Mouse (Mus musculus): ENCODE measurements around the gene Runx2.

The Runx2 gene

DNA sequence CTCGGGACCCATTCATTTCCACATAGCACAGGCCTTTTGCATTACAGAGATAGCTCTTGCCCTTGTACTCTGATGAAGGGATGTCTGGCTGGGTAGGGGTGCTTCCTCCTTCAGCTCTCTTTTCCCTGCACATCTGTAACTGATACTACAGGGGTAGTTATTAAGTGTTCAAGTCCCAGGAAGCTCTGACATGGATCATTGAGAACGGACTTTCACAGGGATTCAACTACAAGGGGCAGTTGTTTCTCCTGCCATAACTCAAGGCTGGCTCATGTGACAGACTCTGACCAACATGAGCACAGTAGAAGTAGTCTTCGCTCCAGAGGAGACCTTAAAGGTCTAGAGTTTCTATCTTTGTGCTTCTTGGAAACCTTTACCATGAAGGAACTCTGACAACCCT, 226.1 kb downstream of the Runx2 start:
- no peak for DNase-seq (ENCODE audit: low spot score)

DNA sequence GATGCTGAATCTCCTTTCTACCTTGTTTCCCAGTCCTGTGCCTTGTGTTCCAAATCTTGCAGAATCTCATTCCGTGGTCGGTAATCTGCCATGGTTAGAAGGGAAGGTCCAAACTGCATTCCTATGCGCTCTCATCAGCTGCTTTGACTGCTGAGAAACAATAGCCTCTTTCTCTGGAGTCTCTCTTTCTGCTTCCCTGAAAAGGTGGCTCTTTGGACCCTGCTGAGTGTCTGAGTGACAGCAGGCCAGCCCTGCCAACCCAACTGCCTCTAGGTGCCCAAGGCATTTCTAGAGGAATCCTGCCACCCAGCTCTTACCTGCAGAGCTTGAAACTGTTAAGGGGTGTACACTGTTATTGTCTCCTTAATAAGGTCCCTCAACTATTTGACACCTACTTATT, 226.6 kb downstream of the Runx2 start:
- DNase-seq (ENCODE audit: low spot score) = no peak

DNA sequence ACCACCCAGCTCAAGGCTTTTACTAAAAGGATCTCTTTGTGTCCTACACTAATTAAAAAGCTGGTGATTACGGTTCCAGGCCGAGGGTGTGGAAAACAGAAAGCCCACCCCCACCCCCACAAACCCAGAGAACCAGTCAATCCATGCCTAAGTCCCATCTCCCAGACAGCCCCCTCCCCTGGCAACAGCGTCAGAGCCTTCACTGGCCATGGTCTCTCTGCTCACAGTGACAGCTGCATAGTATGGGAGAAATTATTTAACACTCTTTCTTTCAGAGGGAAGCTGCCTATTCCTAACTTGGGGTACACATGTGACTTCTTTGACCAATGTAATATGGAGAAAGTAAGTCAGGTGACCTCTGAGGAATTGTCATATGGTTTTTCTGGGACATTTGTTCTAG, 228.4 kb downstream of the Runx2 start:
- DNase-seq (ENCODE audit: low spot score) = no peak

DNA sequence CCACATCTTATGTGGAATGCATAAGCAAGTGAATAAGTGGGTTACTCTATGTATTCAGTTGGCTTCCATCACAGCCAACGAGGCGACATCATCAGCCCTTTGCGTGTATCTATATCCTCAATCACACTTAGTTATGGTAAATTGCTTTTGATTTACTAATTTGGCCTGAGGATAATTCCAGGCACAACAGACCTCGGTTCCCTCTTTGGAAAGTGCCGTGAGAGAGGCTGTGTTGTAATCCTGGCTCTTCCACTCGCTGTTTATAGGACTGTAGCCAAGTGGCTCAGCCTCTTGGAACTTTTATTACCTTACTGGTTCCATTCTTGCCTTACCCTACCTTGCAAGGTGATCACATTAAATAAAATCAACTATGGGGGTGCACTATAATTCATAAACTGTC, 229.8 kb downstream of the Runx2 start:
- DNase-seq (ENCODE audit: low spot score) = peak; percentile 62

DNA sequence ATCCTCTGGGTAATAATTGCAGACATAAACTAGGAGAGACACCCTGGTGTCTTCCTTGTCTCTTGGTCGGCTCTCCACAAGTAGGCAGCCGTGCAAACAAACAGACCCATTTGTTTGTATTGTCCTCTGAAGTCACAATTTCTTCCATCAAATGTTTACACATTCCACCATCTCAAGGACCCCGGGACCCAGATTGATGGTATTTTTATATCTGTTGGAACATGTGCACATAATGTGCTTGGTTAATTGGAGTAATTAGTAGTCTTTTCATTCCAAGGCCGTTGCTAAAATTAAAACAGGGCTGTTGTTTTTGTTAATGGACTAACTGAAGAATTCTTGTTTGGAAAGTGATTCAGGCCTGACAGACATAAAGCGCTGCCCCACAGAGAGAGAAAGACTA, 236.8 kb downstream of the Runx2 start:
- no peak for DNase-seq (ENCODE audit: low spot score)

DNA sequence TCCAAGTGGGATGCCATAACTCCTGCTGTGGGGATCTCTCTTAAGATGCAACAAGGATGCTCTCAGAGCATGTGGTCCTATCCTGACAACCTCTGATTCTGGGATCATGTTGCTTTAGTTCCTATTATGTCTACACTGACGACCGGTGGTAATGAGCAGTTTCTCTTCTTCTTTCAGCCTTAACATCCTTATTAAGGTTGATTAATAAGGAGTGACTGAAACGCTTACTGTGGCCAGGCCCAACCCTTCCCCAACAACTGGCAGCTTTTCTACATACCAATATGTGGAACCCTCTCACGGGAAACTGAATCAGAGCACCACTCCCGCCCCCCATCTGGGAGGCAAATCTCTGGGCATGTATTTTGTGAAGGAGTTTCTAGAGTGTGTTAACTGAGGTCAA, 243.7 kb downstream of the Runx2 start:
- no peak for DNase-seq (ENCODE audit: low spot score)

DNA sequence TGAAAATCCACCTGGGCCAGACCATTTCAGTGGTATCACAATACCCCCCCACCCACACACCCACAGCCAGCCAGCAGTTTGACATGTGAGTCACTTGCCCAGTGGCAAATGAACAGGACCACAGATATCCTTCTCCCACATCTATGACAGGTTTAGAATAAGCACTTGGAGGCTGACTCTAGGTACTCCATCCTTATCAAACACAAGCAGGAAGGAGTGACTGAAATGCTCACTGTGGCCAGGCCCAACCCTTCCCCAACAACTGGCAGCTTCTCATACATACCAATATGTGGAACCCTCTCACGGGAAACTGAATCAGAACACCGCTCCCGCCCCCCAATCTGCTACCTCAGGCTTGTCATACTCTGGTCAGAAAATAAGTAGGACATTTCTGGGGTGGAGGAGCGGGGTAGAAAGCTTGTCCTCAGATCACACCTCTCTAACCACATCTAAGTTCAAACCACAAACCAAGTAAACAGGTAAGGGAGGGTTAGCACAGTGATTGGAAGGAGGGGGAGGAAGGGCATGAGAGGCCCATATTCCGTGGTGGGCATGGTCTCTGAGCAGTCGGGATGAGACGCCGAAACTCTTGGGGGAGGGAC, 245.5 kb downstream of the Runx2 start:
- DNase-seq (ENCODE audit: low spot score) = no peak

DNA sequence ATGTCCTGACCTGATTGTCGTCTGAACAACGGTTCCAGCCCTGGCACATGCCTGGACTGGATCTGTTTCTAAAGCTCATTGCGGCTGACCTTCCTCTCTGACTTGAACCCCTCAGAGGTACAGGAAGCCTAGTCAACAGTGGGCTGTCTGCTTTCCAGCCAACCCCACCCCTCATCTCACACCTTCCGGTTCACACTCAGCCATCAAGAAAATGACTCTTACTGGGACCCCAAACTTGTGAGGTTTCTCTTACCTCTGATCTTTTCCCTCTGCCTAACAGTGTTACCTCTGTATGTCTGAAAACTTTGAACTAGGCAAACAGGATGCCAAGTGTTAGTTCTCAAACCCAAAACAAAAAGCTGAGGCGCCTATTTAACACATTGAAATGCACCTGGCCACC, 247.6 kb downstream of the Runx2 start:
- DNase-seq (ENCODE audit: low spot score) = no peak

DNA sequence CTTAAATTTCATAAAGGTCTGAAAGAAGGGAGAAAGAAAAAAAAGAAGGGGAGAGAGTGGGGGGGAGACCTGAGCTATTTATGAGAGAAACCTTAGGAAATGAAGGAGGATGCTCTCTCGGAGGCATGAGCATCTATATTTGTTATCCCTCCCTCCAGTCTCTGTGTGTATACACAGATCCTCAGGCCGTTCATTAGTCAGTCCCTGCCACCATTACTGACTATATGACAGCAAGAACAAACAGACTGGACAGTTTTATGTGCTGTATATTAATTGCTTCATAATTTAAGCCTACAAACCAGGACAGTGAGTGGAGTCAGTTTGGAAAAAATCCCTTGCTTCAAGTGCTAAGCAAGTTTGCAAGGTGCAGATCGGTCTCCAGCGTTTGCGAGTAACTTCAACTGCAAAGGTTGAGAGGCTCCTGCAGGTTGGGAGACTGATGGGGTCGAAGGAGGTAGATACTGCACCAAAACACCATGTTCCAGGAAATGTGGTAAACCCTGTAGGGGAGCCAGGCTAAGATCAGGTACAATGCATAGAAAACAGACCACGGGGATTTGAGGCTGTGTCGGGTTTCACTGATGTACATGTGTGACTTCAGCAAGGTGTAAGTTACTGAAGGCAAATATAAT, 248.6 kb downstream of the Runx2 start:
- DNase-seq (ENCODE audit: low spot score) = no peak

DNA sequence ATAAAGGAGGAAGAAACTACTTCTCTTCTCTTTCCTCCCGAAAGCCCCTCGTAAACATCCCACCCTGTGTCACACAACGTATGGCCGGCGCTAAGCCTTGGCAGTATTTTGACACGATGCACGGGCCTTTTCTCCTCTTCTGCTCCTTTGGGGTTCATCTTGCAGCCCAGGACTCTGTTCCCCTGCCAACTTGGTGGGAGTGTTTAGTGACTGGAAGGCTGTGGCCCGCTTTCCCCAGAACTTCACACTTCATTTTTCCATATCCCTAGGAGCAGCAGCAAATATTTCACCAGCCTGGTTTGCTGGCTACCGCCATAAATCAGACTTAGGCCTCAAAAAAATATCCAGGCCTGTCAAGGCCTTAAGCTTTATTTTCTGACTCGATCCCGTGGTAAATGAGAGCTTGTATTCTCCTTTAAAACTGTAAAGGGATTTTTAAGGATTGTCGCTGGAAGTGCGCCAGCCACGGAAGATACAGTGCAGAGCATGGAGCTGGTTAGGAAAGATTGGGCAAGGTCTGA, 249.2 kb downstream of the Runx2 start:
- peak; percentile 25 for DNase-seq (ENCODE audit: low spot score)

DNA sequence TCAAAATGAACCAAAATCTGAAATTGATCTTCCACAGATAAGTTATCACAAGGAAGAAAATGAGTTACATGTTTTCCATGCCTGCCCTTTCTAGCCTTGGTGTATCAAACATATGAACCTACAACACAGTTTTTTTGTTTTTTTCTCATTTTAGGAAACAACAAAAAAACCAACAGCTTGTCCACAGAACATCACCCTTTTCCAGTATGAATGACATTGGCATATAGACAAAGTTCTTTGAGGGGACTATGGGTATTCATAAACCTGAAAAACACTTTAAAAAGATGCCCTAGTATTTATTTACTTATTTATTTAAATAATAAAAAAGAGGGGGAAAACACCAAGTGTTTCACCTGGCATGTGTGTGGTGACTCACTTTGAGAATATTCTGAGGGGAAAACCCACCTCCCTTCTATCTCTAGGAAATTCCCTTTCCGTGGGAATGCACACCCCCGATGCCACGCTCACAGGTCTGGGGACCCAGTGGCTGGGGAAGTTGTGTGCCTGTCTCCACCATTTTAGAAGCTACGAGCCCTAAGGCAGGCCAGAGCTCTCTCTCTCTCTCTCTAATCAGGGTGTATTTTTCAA, 249.9 kb downstream of the Runx2 start:
- DNase-seq (ENCODE audit: low spot score) = no peak

DNA sequence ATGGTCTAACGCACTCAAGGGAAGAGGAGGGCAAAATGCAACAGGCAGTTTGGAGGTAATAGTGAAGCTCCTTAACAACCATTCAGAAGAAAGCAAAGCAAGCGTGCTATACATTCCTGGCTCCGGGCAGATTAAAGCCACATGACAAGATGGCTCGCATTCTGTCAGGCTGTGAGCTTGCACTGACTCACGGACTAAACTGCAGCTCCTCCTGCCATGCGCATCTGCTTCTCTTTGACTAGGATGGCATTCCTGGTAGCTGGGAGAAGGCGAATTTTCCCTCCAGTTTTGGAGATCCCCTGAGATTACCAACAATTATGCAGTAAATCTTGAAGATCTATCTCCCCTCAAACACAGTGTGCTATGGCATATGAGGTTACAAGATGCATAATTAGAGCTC, 254.6 kb downstream of the Runx2 start:
- no peak for DNase-seq (ENCODE audit: low spot score)

DNA sequence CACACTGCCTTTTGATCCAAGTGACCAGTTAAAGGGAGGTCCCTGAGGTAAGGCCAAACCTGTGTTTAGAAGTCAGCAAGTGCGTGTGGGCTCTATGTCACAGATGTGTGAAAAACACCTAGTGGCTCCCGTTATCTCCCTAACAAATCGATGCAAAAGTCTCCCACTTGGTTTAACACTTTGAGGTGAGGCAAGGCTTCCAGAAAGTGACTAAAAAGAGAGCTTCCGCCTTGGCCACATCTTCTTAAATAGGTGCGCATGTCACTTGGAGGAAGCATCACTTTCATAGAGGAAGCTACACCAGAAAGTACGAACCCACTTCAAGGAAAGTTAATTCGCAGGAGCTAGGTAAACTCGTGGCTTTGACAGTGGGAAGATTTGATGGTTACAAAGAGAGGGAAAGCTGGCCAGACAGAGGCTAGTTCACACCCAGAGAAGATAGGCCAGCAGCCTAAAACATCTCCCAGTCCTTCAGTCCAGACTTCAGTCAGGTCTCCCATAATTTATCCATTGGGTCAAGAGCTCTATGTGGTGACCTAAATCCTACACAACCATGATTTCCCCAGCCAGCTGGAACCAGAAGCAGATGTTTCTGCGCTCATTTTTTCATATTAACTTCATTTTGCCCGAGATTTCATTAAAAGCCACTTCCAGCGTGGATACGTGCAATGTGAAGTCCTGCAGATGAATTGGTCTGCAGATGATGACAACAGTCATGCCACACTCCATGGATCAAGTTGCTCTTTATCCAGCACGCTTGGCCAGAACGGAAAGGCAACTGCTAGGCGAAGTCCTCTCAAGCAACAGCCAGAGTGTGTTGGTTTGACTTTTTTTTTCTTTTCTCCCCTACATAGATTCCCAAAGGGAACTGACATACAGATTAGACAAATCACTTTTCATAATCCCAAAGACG, 257.1 kb downstream of the Runx2 start:
- no peak for DNase-seq (ENCODE audit: low spot score)

DNA sequence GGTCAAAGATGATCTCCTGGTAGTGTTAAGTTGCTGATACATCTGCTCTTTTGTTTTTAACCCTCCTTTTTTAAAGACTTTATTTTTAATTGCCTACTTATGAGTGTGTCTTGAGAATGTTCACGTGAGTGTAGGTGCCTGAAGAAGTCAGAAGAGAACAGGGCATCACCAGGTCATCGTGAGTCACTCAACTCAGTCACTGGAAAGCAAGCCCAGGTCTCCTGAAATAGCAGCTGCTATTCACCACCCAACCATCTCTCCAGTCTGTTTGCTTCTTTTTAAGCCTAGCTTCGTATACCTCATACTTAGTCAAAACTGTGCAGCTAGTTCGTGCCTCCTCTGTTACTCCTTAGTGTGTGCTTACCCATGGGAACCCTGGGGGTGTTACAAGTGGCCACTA, 259.7 kb downstream of the Runx2 start:
- DNase-seq (ENCODE audit: low spot score) = no peak

DNA sequence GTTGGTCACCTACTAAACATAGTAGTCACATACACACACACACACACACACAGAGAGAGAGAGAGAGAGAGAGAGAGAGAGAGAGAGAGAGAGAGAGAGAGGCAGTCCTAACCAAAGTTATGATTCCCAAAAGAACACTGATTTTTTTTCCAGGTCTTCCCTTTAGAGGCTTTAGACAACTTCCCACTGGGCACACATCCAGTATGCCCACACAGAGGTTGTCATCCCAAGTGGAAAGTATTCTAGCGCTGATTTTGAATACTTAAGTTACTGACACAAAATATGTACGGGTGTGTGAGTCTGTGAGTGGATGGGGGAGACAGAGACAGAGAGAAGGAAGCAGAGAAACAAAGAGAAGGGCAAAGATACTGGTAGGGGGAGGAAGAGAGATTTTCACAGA, 265.0 kb downstream of the Runx2 start:
- no peak for DNase-seq (ENCODE audit: low spot score)

DNA sequence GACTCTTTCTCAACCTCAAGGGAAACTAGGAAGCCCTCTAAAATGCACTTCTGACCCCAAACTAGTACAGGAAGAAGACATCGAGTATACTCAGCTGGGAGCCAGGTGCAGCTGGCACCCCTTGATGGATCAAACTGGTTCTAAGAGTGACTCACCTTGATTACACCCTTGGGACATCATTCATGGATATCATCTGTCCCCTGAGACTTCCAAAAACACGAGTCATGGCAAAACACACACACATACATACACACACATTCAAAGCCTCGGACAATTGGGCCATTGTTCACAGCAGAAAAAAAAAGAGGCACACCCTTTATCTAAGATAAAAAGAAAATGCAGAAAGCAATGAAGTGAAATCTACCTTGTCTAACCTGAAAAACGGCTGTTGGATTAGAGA, 266.7 kb downstream of the Runx2 start:
- DNase-seq (ENCODE audit: low spot score) = no peak

DNA sequence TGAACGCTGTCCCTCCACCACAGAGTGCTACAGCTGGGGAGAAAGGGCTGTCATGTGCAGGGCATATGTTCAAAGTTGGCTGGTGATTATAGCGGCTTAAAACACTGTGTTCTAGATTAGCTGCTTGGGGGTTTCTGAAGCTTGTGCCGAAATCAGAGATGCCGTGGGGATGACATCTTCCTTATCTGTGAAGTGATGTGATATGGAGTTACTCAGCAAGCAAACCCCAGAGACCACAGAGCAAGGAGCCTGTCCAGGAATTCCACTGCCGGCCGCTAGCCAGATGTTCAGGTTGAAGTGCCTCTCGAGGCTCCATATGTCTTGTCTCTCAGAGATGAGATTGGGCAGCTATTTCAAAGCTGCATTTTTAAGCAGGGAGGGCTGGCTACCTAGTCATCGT, 267.8 kb downstream of the Runx2 start:
- no peak for DNase-seq (ENCODE audit: low spot score)

DNA sequence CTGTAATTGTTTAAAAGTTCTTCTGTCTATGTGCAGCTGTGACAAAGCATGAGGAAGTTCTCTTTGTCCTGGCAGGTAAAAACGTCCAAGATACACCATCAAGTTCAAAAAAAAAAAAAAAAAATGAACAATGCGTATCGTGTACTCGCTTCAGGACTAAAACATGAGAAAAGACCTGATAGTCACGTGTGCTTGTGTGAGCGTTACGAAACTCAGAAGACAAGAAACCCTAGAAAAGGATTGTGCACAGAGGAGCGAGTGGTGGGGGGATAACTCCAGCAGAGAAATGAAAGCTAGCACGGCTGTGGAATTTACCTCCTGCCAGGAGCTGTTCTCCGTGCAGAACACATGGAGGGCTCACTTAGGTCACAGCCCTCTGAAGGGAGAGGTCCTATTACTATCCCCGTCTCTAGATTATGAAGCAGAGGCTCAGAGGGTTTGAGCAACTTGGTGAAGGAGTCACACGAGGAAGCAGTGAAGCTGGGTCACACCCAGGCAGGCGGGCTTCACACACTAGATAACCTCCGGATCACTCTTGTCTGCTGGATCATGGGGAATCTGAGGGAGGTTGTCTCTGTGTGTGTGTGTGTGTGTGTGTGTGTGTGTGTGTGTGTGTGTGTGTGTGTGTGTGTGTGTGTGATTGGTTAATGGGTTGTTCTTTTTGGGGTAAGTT, 269.3 kb downstream of the Runx2 start:
- no peak for DNase-seq (ENCODE audit: low spot score)

DNA sequence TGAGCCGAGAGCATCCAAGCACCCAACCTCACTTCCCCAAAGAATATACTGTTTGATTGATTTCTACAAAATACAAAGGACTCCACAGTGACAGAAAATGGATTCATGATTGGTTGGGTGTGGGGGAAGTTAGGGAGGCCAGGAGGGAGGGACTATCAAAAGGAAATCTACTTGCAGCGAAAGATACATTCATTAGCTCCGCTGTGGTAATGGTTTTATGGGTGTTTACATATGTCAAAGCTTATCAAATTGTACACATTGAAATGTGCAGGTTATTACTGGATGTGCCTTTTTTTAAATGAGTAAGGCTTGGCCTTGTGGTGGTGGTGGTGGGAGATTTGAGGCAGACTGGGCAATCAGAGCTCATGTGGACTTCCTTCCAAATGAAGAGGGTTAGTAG, 271.9 kb downstream of the Runx2 start:
- DNase-seq (ENCODE audit: low spot score) = no peak

DNA sequence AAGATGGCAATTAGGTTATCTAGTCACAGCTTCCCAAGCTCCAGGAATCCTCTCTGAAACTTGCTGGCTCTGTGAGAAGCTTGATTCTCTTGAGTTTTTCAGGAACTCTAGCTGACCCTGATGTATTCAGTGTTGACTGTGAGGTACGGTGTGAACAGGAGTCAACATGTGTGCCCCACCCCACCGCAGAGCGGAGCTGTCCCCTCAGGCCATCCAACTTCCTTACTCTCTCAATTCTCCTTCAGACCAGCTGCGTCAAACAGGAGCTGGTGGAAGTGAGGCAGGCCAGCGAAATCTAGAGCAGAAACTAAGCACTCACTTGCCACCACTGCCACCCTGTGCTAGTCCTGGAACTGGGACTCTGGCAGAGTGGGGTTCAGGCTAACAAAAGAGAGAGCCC, 273.9 kb downstream of the Runx2 start:
- no peak for DNase-seq (ENCODE audit: low spot score)

DNA sequence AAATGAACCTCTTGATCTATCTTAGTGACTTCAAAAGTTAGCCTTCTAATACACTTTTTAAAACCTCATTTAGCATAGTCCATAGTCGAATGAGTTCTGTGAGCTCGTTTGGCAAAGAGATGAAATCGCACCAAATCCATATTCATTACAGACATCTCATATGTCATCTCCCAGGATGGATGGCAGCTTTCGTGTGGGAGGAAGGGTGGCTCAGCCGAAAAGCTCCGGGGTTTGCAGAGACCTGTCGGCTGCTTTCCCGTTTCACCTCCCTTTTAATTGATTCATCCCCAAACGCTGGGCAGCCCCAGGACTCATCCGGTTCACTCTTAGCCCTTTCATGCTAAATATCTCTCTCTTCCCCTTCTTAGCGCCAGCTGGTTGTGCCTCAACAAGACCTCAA, 275.7 kb downstream of the Runx2 start:
- no peak for DNase-seq (ENCODE audit: low spot score)

DNA sequence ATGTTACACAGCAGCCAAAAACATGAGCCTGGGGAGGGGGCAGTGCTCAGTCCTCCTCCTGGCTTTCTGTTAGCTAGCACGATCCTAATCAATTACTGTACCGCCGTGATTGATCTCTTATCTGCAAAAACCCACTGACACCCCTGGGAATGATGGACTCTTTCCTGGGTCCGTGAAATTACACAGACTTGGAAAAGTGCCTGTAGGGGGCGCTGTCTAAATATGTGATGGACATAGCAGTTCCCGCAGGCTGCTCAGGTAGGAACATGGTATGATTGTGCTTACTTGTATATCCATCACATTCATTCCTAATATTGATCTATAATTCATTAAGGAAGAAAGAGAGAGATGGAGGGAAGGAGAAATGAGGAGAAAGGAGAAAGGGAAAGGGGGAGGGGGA, 284.6 kb downstream of the Runx2 start:
- no peak for DNase-seq (ENCODE audit: low spot score)
